Mouse (Mus musculus): ENCODE measurements around the gene Gzmm. TPM values are rescaled to one million over a fixed set of nuclear protein-coding genes. Genes with fewer than 3 reads are reported as not detected.

The Gzmm gene
- polyA plus RNA-seq, 1 experiment from 2014 or later = 0.92 TPM

GRCm38 (mm10) chr10:79706406-79707094 lies 17.7 kb downstream of the Gzmm start:
- no peaks in the 10 kb centered on the region for H3K27me3 ChIP-seq
- ATAC-seq (ENCODE audit: low FRiP score, low read depth) = no peak
- peak overlapping the region; percentile 98 for H3K4me2 ChIP-seq (replicated peaks)
- H3K4me3 ChIP-seq = peak overlapping the region; percentile 78
- 83% methylated on average over 5 of the region's 5 CpGs for WGBS
- H3K36me3 ChIP-seq = peaks cover 53% of the 10 kb centered on the region
- H3K27ac ChIP-seq = peak overlapping the region; percentile 6; the same call in 1 of the 2 replicates
- H3K4me1 ChIP-seq = peaks cover 34% of the 10 kb centered on the region
- H3K9ac ChIP-seq = peak overlapping the region; percentile 90
- H3K9me3 ChIP-seq = no peaks in the 10 kb centered on the region

- no peak for ATAC-seq (ENCODE audit: low FRiP score, low read depth)
- Histone ChIP-seq H3K4me3 (0 out of 2 replicates have a peak overlapping the region, but pooled peaks have one; percentile 78), H3K27me3 (no peaks in the 10 kb centered on the region), H3K4me1 (peaks cover 31% of the 10 kb centered on the region), H3K4me2 (replicated peaks) (peak overlapping the region; percentile 98), H3K27ac (0 out of 2 replicates have a peak overlapping the region, but pooled peaks have one; percentile 6), H3K9ac (peak overlapping the region; percentile 90; the same call in 1 of the 2 replicates), H3K36me3 (peaks cover 59% of the 10 kb centered on the region), H3K9me3 (no peaks in the 10 kb centered on the region)
- 82% methylated on average over 1 of the region's 1 CpGs for WGBS
Measured at GRCm38 (mm10) chr10:79707162-79707561, 18.3 kb downstream of the Gzmm start.

DNA sequence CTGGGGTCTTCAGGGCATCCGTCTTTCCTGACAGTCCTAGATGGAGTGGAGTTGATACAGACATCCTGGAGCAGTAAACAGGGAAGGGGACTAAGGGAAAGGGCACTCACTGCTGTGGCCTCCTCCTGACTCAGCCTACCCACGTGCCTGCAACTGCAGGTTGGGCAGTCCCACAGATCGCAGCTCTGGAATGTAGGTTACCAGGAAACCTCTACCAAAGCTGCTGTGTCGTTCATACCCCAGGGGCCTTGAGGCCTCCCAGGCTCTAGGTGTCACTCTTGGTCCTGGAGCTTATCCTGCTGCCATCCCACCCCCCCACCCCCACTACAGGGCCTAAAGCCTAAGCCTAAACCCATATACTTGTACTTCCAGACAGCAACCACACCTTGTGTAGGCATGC lies 18.9 kb downstream of the Gzmm start:
- WGBS = 65% methylated on average over 4 of the region's 4 CpGs
- Histone ChIP-seq H3K4me1 (peaks cover 31% of the 10 kb centered on the region), H3K4me3 (no peak overlapping the region), H3K36me3 (peaks cover 60% of the 10 kb centered on the region), H3K27me3 (0 out of 2 replicates have a peak, but pooled peaks cover 2% of the 10 kb centered on the region), H3K27ac (no peak overlapping the region), H3K9me3 (no peaks in the 10 kb centered on the region), H3K4me2 (replicated peaks) (peak overlapping the region; percentile 9; the same call in 1 of the 2 replicates), H3K9ac (no peak overlapping the region; the same call in 1 of the 2 replicates)
- no peak for ATAC-seq (ENCODE audit: low FRiP score, low read depth)

- H3K36me3 ChIP-seq = peaks cover 60% of the 10 kb centered on the region
- H3K9ac ChIP-seq = no peak overlapping the region
- H3K4me2 ChIP-seq (replicated peaks) = 0 out of 2 replicates have a peak overlapping the region, but pooled peaks have one; percentile 5
- peaks cover 31% of the 10 kb centered on the region for H3K4me1 ChIP-seq
- peak overlapping the region; percentile 34; the same call in 1 of the 2 replicates for H3K27ac ChIP-seq
- WGBS = 93% methylated on average over 21 of the region's 21 CpGs
- H3K4me3 ChIP-seq = no peak overlapping the region
- H3K27me3 ChIP-seq = peaks cover 11% of the 10 kb centered on the region
- no peaks in the 10 kb centered on the region for H3K9me3 ChIP-seq
- no peak for ATAC-seq (ENCODE audit: low FRiP score, low read depth)
Measured at GRCm38 (mm10) chr10:79708668-79709067, 19.8 kb downstream of the Gzmm start.

DNA sequence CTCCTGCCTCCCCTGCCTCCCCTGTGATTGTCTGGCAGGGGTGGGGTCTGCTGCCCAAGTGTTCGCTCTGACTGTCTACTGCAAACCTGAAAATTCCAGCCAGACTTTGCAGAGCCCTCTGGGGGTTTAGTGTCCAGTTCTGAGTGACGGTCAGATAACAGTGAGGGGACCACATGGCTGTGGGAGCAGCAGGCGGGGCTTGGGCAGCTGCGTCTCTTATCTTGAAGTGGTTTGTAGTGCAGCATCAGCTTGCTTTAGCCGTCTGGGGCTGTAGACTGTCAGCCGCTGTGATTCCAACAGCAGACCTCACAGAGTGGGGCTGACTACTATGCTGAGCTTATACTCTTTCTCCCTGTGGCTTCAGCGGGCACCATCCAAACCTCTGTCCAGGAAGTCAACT lies 20.5 kb downstream of the Gzmm start:
- ATAC-seq (ENCODE audit: low FRiP score, low read depth) = no peak
- Histone ChIP-seq H3K27me3 (peaks cover 17% of the 10 kb centered on the region), H3K27ac (no peak overlapping the region), H3K36me3 (peaks cover 60% of the 10 kb centered on the region), H3K4me2 (replicated peaks) (no peak overlapping the region), H3K9ac (no peak overlapping the region), H3K4me1 (peaks cover 31% of the 10 kb centered on the region), H3K9me3 (no peaks in the 10 kb centered on the region), H3K4me3 (no peak overlapping the region)
- WGBS = 82% methylated on average over 7 of the region's 7 CpGs

DNA sequence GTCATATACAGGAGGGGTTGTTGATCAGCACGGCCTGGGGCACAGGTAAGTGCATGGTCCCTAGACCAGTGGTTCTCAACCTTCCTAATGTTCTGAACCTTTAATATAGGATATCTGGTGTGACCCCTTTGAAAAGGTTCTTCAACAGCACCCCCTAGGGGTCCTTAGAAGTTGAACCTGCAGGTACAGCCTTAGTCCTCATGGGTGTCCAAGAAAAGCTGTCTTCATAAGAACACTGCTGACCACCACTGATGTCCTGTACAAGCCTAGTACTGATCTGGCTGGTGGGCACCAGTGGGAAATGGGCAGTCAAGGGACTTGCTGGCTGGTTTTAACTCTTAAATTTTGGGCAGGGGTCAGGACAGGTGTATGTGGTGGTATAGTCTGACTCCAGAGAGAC lies 23.2 kb downstream of the Gzmm start:
- Histone ChIP-seq H3K9ac (no peak overlapping the region), H3K4me3 (no peak overlapping the region), H3K27ac (no peak overlapping the region), H3K36me3 (peaks cover 48% of the 10 kb centered on the region), H3K4me2 (replicated peaks) (no peak overlapping the region), H3K4me1 (peaks cover 19% of the 10 kb centered on the region), H3K9me3 (no peaks in the 10 kb centered on the region), H3K27me3 (peaks cover 44% of the 10 kb centered on the region)
- ATAC-seq (ENCODE audit: low FRiP score, low read depth) = peak; percentile 16; the same call in 1 of the 2 replicates
- 100% methylated on average over 1 of the region's 1 CpGs for WGBS

DNA sequence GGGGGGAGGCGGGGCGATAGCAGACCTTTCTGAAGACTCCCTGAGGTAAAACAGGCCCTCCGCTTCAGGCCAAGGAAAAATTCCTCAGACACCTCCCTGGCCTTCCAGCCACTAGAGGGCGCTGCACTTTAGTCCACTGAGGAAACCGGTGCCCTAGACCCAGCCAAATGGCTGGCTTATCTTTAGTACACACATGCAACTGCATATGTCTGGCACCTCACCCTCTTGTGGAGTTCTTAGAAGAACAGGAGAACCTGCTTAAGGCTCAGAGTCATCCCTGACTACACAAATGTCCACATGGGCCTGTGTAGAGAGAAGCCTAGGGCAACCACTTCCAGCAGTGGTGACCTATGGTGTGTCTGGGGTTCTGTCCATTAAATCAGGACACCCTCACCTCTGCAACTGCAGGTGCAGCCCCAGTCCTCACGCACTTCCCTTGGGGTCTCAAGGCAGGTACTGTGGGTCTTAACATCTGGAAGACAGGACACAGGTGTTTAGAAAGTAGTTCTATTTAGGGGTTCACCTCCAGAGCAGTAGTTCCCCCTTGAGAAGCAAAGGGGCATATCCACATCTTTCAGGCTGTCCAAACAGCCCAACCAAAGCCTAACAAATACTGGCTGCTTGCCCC lies 23.8 kb downstream of the Gzmm start:
- Histone ChIP-seq H3K9ac (no peak overlapping the region), H3K27me3 (peaks cover 50% of the 10 kb centered on the region), H3K27ac (no peak overlapping the region), H3K9me3 (no peaks in the 10 kb centered on the region), H3K4me3 (no peak overlapping the region), H3K36me3 (peaks cover 43% of the 10 kb centered on the region), H3K4me1 (peaks cover 19% of the 10 kb centered on the region), H3K4me2 (replicated peaks) (no peak overlapping the region)
- no peak; the same call in 1 of the 2 replicates for ATAC-seq (ENCODE audit: low FRiP score, low read depth)
- WGBS = 22% methylated on average over 4 of the region's 6 CpGs

- Histone ChIP-seq H3K27me3 (peaks cover 55% of the 10 kb centered on the region), H3K4me1 (peaks cover 19% of the 10 kb centered on the region), H3K9ac (no peak overlapping the region), H3K36me3 (peaks cover 38% of the 10 kb centered on the region), H3K27ac (no peak overlapping the region), H3K4me3 (no peak overlapping the region), H3K9me3 (no peaks in the 10 kb centered on the region), H3K4me2 (replicated peaks) (no peak overlapping the region)
- WGBS = 30% methylated on average over 1 of the region's 1 CpGs
- ATAC-seq (ENCODE audit: low FRiP score, low read depth) = no peak
Measured at GRCm38 (mm10) chr10:79713163-79713562, 24.3 kb downstream of the Gzmm start.

- Histone ChIP-seq H3K4me2 (replicated peaks) (no peak overlapping the region), H3K27me3 (peaks cover 74% of the 10 kb centered on the region), H3K36me3 (peaks cover 22% of the 10 kb centered on the region), H3K9ac (no peak overlapping the region), H3K9me3 (no peaks in the 10 kb centered on the region), H3K4me1 (peaks cover 19% of the 10 kb centered on the region), H3K27ac (no peak overlapping the region), H3K4me3 (no peak overlapping the region)
- WGBS = 76% methylated on average over 4 of the region's 4 CpGs
- ATAC-seq (ENCODE audit: low FRiP score, low read depth) = no peak
Measured at GRCm38 (mm10) chr10:79714996-79715395, 26.2 kb downstream of the Gzmm start.

DNA sequence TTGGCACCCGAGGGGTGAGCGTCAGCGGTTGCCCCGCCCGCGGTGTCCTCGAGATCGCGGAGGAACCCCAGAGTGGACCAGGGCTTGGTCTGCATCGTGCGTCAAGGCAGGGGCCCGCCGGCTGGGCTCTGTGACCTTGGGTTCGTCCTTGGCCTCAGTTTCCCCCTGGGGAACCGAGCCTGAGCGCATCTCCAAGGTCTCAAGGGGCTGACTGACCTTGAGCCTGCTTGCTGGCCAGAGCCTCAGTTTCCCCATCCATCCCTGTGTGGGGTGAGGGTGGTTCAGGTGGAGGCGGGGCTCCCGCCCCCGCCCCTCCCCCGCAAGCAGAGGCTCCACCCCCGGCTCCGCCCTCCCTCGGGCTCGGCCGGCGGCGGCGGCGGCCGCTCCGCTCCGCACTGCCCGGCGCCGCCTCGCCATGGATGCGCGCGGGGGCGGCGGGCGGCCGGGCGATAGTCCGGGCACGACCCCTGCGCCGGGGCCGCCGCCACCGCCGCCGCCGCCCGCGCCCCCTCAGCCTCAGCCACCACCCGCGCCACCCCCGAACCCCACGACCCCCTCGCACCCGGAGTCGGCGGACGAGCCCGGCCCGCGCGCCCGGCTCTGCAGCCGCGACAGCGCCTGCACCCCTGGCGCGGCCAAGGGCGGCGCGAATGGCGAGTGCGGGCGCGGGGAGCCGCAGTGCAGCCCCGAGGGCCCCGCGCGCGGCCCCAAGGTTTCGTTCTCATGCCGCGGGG lies 27.6 kb downstream of the Gzmm start, which contains the start of gene Hcn2:
Gene Hcn2 (plus strand): TSS at position 381 of the 734 bp plus-strand sequence.
- Histone ChIP-seq H3K27ac (no peak within 1 kb of the TSS), H3K4me1 (peaks cover 19% of the 10 kb centered on the region), H3K4me2 (replicated peaks) (peak within 1 kb of the TSS; percentile 95), H3K27me3 (peaks cover 80% of the 10 kb centered on the region), H3K36me3 (peaks cover 8% of the 10 kb centered on the region), H3K9ac (peak within 1 kb of the TSS; percentile 43), H3K4me3 (peak within 1 kb of the TSS; percentile 60), H3K9me3 (no peaks in the 10 kb centered on the region)
- 4% methylated on average over 37 of the region's 91 CpGs for WGBS
- ATAC-seq (ENCODE audit: low FRiP score, low read depth) = no peak

- Histone ChIP-seq H3K9ac (peak overlapping the region; percentile 43), H3K4me1 (peaks cover 19% of the 10 kb centered on the region), H3K4me3 (peak overlapping the region; percentile 60), H3K36me3 (peaks cover 2% of the 10 kb centered on the region), H3K4me2 (replicated peaks) (peak overlapping the region; percentile 95), H3K9me3 (no peaks in the 10 kb centered on the region), H3K27ac (no peak overlapping the region), H3K27me3 (peaks cover 80% of the 10 kb centered on the region)
- ATAC-seq (ENCODE audit: low FRiP score, low read depth) = no peak; the same call in 1 of the 2 replicates
- under 1% methylated on average over 37 of the region's 44 CpGs for whole genome bisulfite sequencing
Measured at GRCm38 (mm10) chr10:79716988-79717355, 28.2 kb downstream of the Gzmm start.
